Mouse (Mus musculus) hindbrain, embryonic 11.5 days (tissue): Measurements from ENCODE around the gene Brip1. TPM values are rescaled to one million over a fixed set of nuclear protein-coding genes. Genes with fewer than 3 reads are reported as not detected.
A peak's percentile ranks its signal among the peaks of the same experiment; 100 is the strongest.

Experiments used
- ATAC-seq: fragments of 200-750 bp; cut with Nextera tagmentation; 2 replicates; pipeline ENCODE4 v1.8.0; 2017; ENCODE audit warnings: mild to moderate bottlenecking, moderate TSS enrichment, moderate library complexity; ENCODE audit not compliant: low FRiP score
- DNase-seq: peaks from one replicate; pipeline ENCODE4 v3.0.0-alpha.2; 2015; ENCODE audit warnings: low spot score
- H3K27ac ChIP-seq: fragments of 300-500 bp; sonication (generic); 2 replicates; pipeline ENCODE4 v1.5.1; 2014; ENCODE audit warnings: mild to moderate bottlenecking, low read depth, low read length
- H3K27me3 ChIP-seq: fragments of 300-500 bp; sonication (generic); 2 replicates; pipeline ENCODE4 v1.6.1; 2014; ENCODE audit warnings: mild to moderate bottlenecking, low read length, moderate library complexity, mixed read lengths; ENCODE audit not compliant: control insufficient read depth, insufficient read depth
- H3K36me3 ChIP-seq: fragments of 300-500 bp; sonication (generic); 2 replicates; pipeline ENCODE4 v1.6.1; 2014; ENCODE audit warnings: mild to moderate bottlenecking, low read length, moderate library complexity, mixed read lengths; ENCODE audit not compliant: control insufficient read depth, insufficient read depth
- H3K4me1 ChIP-seq: fragments of 300-500 bp; sonication (generic); replicated peaks from 2 replicates; pipeline ENCODE4 v1.6.1; 2014; ENCODE audit warnings: low read length, mixed read lengths; ENCODE audit not compliant: control insufficient read depth, insufficient read depth
- H3K4me2 ChIP-seq: fragments of 300-500 bp; sonication (generic); replicated peaks from 2 replicates; pipeline ENCODE4 v1.6.1; 2014; ENCODE audit warnings: mild to moderate bottlenecking, low read depth, low read length
- H3K4me3 ChIP-seq: fragments of 300-500 bp; sonication (generic); 2 replicates; pipeline ENCODE4 v1.5.1; 2014; ENCODE audit warnings: low read depth, low read length
- H3K9ac ChIP-seq: fragments of 300-500 bp; sonication (generic); 2 replicates; pipeline ENCODE4 v1.6.1; 2014; ENCODE audit warnings: low read depth, low read length
- H3K9me3 ChIP-seq: fragments of 300-500 bp; sonication (generic); 2 replicates; pipeline ENCODE4 v1.6.1; 2016; ENCODE audit warnings: low read length; ENCODE audit not compliant: control insufficient read depth
- WGBS: fragments of 180-500 bp; shearing (Covaris S2); extraction: QIAGEN DNeasy Blood & Tissue Kit; methylation state at CpG from one replicate; pipeline ENCODE4 v1.1.7; 2014; 5-methylcytosine and 5-hydroxymethylcytosine counted together
- polyA plus RNA-seq: library from polyadenylated mRNA; unstranded; fragments of >200 nt; fragmentation: Nextera tagmentation; extraction: Ambion mirVana; gene quantifications from 2 replicates; pipeline ENCODE4 v1.2.1, GENCODE M21; 2014

Gene Brip1
- polyA plus RNA-seq, 1 experiment from 2014 or later: 7.6 TPM

DNA sequence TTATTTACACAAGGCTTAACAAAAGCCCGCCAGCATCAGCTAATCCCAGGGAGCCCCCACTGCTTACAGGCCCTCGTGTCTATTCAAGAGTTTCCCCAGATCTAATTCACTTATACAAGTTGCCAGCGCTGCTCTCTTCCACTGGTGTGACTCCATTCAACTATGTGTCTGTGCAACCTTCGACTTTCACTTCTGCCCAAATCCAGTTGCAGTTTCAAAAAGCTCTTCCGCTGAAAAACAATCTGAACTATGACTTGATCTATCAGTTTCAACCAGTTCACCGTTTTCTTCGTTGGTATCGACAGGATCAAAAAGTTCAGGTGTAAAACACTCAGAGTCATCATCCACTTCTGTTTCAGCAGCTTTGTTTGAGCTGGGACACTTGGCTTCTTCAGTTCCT, 139.8 kb downstream of the Brip1 start:
- no peaks in the 10 kb centered on the region for H3K9me3 ChIP-seq
- H3K4me2 ChIP-seq: no peak overlapping the region
- WGBS: 93% methylated on average over 8 of the region's 8 CpGs
- ATAC-seq (no peak), DNase-seq (no peak)
- H3K4me3 ChIP-seq: no peak overlapping the region
- H3K27ac ChIP-seq: no peak overlapping the region
- no peaks in the 10 kb centered on the region for H3K4me1 ChIP-seq
- H3K9ac ChIP-seq: no peak overlapping the region
- no peaks in the 10 kb centered on the region for H3K27me3 ChIP-seq
- H3K36me3 ChIP-seq: no peaks in the 10 kb centered on the region

DNA sequence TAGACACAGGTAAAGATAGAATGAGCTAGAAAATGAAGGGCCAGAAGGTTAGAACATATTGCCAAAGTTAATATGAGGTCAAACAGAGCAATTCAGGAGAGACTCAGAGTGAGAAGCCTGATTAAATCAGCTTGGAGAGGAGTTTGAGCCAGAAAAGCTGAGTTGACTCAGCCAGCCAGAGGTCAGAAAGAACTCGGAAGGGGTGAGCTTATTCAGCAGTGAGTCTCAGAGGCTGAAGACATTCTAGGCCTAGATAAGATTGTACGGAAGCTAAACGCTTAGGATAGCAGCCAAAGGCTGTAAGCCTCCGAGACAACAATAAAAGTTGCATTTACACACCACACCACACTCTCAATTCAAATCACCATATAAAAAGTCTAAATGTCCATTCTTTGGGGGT, 141.9 kb downstream of the Brip1 start:
- Histone ChIP-seq H3K9ac (no peak overlapping the region), H3K4me1 (no peaks in the 10 kb centered on the region), H3K36me3 (no peaks in the 10 kb centered on the region), H3K9me3 (no peaks in the 10 kb centered on the region), H3K27me3 (no peaks in the 10 kb centered on the region), H3K4me2 (no peak overlapping the region), H3K27ac (no peak overlapping the region), H3K4me3 (no peak overlapping the region)
- DNase-seq (no peak), ATAC-seq (no peak)
- 91% methylated on average over 4 of the region's 4 CpGs for WGBS

DNA sequence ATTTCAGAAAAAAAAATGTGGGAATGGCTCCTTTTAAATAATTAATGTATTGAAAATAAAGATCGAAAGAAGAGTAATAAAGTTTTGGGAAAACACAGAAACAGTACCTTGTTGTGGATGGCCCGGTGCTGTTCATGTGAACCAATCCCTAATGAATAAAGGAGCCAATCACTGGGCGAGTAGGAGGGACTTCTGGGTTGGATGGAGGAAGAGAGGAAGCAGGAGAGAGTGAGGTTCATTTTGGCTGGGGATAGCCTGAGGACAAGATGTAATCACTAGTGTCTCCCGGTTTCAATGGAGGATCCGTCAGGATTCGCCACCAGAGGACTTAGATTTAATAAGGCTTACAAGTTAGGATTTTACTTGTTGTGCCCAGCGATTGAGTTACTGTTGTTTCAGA, 145.2 kb downstream of the Brip1 start:
- Histone ChIP-seq H3K27me3 (no peaks in the 10 kb centered on the region), H3K9ac (no peak overlapping the region), H3K9me3 (no peaks in the 10 kb centered on the region), H3K4me3 (no peak overlapping the region), H3K27ac (no peak overlapping the region), H3K4me2 (no peak overlapping the region), H3K4me1 (no peaks in the 10 kb centered on the region), H3K36me3 (no peaks in the 10 kb centered on the region)
- WGBS: 71% methylated on average over 7 of the region's 7 CpGs
- no peak for ATAC-seq
- no peak for DNase-seq

DNA sequence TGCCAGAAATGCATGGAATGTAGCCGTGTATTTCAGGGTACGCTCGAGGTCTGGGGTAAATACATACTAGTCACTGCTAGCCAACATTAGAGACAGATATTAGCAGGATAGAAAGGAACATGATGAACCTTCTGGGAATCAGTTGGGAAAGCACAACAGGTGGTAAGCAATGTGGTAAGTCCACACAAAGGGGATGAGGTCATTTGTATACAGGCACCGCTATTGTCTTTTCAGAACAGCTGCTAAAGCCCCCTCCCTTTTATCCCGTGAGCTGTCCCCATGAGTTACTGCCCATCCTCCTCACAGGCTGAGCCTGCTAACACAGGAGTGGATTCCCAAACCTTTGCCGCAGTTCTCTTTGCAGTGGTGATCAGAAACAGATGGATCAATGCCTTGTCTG, 149.6 kb downstream of the Brip1 start:
- Histone ChIP-seq H3K4me2 (no peak overlapping the region), H3K9ac (no peak overlapping the region), H3K4me1 (no peaks in the 10 kb centered on the region), H3K4me3 (no peak overlapping the region), H3K27me3 (no peaks in the 10 kb centered on the region), H3K27ac (peak overlapping the region; percentile 34; the same call in 1 of the 2 replicates), H3K36me3 (no peaks in the 10 kb centered on the region), H3K9me3 (no peaks in the 10 kb centered on the region)
- DNase-seq: peak; percentile 59
- WGBS: 17% methylated on average over 6 of the region's 6 CpGs
- no peak for ATAC-seq

DNA sequence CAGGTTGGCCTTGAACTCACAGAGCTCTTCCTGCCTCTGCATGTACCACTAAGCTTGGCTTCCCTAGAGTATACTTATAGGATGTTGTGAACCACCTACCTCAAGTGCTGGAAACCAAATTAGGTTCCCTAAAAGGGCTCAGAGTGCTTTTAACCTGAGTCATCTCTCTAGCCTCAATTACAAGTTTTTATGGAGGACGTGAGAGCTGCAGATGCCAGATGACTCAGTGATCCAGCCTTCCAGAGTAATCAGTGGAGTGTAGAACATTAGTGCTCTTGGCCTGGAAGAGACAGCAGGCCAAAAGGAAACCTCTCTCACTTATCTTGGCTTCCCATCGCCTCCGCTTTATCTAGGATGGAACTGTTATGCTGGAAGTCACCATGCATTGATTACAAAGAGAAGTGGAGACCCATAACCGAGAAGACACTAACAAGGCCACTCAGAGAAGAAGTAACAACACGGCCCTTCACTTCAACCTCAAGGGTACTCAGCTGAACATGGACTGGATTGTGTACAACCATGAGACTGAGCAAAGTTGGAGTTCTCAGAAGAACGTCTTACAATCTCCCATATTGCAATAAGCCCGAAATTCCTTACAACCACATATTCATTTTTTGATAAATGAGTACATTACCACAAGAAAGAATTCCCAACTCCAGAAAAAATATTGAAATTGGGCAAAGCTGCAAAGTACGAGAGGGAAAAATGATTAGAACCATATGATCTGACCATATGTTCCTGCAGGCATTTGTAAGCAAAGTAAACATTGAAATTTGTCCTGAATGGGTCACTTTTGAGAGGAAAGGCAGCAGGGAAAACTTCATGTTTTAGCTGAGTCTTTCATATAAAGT, 150.3 kb downstream of the Brip1 start:
- no peaks in the 10 kb centered on the region for H3K4me1 ChIP-seq
- H3K4me2 ChIP-seq: no peak overlapping the region
- no peak overlapping the region for H3K9ac ChIP-seq
- 80% methylated on average over 8 of the region's 8 CpGs for WGBS
- no peak overlapping the region for H3K27ac ChIP-seq
- H3K36me3 ChIP-seq: no peaks in the 10 kb centered on the region
- DNase-seq (no peak), ATAC-seq (no peak)
- H3K4me3 ChIP-seq: no peak overlapping the region
- H3K9me3 ChIP-seq: no peaks in the 10 kb centered on the region
- no peaks in the 10 kb centered on the region for H3K27me3 ChIP-seq

DNA sequence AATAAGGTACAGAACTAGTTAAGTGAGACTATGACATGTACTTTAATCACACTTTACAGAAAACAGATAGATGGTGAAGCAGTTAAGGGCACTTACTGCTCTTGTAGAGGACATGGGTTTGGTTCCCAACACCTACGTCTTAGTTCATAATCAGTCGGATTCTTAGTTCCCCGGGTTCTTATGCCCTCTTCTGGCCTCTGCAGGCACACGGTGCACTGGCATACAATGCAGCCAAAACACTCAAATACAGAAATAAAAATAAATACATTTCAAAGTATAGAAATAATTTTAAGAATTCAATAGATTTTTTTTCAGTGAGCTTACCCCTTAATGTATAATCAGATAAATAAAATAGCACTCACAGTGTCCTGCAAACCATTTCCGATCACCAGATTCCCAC, 161.0 kb downstream of the Brip1 start:
- Histone ChIP-seq H3K36me3 (no peaks in the 10 kb centered on the region), H3K4me2 (no peak overlapping the region), H3K4me3 (no peak overlapping the region), H3K4me1 (no peaks in the 10 kb centered on the region), H3K9ac (no peak overlapping the region), H3K27me3 (no peaks in the 10 kb centered on the region), H3K9me3 (no peaks in the 10 kb centered on the region), H3K27ac (no peak overlapping the region)
- WGBS: 72% methylated on average over 5 of the region's 5 CpGs
- ATAC-seq: no peak
- no peak for DNase-seq

DNA sequence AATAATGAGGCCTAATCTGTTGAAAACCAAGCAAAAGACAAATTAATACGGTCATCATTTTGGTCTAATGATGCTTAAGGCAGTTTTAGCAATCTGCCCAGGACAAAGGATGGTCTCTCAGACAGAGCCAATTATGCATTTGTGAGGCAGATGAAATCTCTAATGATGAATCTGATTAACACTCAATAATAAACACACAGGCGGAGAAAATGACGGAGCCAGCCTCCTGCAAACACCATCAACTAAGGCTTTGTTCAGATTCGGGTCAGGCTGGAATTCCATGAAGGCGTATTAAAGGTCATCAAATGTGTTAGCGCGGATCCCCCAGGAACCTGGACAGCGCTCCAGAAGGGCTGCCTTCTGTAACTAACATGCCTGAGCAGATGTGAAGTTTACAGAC, 161.6 kb downstream of the Brip1 start:
- 66% methylated on average over 8 of the region's 8 CpGs for WGBS
- no peak overlapping the region for H3K4me2 ChIP-seq
- no peaks in the 10 kb centered on the region for H3K27me3 ChIP-seq
- H3K4me3 ChIP-seq: no peak overlapping the region
- H3K27ac ChIP-seq: no peak overlapping the region
- DNase-seq (no peak), ATAC-seq (no peak)
- no peak overlapping the region for H3K9ac ChIP-seq
- H3K36me3 ChIP-seq: no peaks in the 10 kb centered on the region
- no peaks in the 10 kb centered on the region for H3K9me3 ChIP-seq
- H3K4me1 ChIP-seq: no peaks in the 10 kb centered on the region

DNA sequence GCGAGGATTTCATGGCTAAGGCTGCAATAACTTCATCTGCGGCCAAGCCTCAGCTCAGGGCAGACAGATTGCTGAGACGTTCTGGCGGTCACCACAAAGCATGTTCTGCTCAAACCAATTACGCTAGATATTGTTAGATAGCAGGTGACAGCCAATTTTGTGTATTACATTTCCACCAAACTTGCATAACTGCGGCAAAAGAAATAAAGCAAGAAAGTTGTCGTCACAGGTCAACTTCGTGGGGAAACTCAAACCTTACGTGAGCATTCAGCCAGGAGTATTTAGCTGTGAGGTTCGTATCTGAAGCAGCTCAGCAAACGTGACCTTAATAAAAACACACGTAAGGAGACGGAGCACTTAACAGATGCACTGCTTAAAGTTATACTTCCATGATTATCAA, 162.3 kb downstream of the Brip1 start:
- no peak overlapping the region for H3K4me2 ChIP-seq
- no peaks in the 10 kb centered on the region for H3K27me3 ChIP-seq
- no peaks in the 10 kb centered on the region for H3K36me3 ChIP-seq
- H3K4me3 ChIP-seq: no peak overlapping the region
- DNase-seq (no peak), ATAC-seq (no peak)
- H3K9me3 ChIP-seq: no peaks in the 10 kb centered on the region
- no peak overlapping the region for H3K27ac ChIP-seq
- no peak overlapping the region for H3K9ac ChIP-seq
- no peaks in the 10 kb centered on the region for H3K4me1 ChIP-seq
- 85% methylated on average over 13 of the region's 13 CpGs for WGBS

DNA sequence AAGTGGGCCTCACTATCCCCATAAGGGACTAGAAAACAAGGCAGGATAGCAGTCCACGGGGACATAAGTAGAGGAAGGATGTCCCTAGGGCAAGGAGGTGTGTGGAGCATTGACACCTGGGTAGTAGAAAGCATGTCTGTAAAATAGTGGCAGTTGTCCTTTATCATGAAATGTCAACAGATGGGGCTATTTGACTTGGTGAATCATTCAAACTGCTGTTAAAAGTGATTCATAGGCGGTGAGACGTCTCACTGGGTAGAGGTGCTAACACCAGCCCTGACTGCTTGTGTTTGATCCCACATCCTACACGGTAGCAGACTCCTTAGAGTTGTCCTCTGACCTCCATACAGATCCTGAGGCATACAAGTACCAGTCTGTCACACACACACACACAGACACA, 168.1 kb downstream of the Brip1 start:
- ATAC-seq (no peak), DNase-seq (no peak)
- 75% methylated on average over 4 of the region's 4 CpGs for WGBS
- Histone ChIP-seq H3K4me2 (no peak overlapping the region), H3K27me3 (no peaks in the 10 kb centered on the region), H3K4me1 (no peaks in the 10 kb centered on the region), H3K9ac (no peak overlapping the region), H3K27ac (no peak overlapping the region), H3K36me3 (no peaks in the 10 kb centered on the region), H3K9me3 (no peaks in the 10 kb centered on the region), H3K4me3 (no peak overlapping the region)
